Mouse (Mus musculus) hindbrain, postnatal 0 days (tissue): ENCODE measurements around the gene Clec16a. TPM values are rescaled to one million over a fixed set of nuclear protein-coding genes. Genes with fewer than 3 reads are reported as not detected.

Experiments
- ATAC-seq: fragments of 200-750 bp; cut with Nextera tagmentation; 2 replicates; pipeline ENCODE4 v1.8.0; 2017; ENCODE audit warnings: mild to moderate bottlenecking, moderate TSS enrichment, moderate library complexity
- DNase-seq: peaks from one replicate; pipeline ENCODE4 v3.0.0-alpha.2; 2015; ENCODE audit warnings: low spot score
- H3K27ac ChIP-seq: fragments of 300-500 bp; sonication (generic); 2 replicates; pipeline ENCODE4 v1.5.1; 2014; ENCODE audit warnings: mild to moderate bottlenecking
- H3K27me3 ChIP-seq: fragments of 300-500 bp; sonication (generic); 2 replicates; pipeline ENCODE4 v1.6.1; 2014; ENCODE audit warnings: low read length, mixed read lengths; ENCODE audit not compliant: insufficient read depth
- H3K36me3 ChIP-seq: fragments of 300-500 bp; sonication (generic); 2 replicates; pipeline ENCODE4 v1.6.1; 2014; ENCODE audit warnings: low read length, mixed read lengths; ENCODE audit not compliant: insufficient read depth
- H3K4me1 ChIP-seq: fragments of 300-500 bp; sonication (generic); 2 replicates; pipeline ENCODE4 v1.6.1; 2014; ENCODE audit warnings: antibody characterized with exemption, low read length, mixed read lengths; ENCODE audit not compliant: insufficient read depth
- H3K4me2 ChIP-seq: fragments of 300-500 bp; sonication (generic); 2 replicates; pipeline ENCODE4 v1.6.1; 2014; ENCODE audit warnings: low read depth, mild to moderate bottlenecking, low read length, moderate library complexity, mixed read lengths
- H3K4me3 ChIP-seq: fragments of 300-500 bp; sonication (generic); 2 replicates; pipeline ENCODE4 v1.5.1; 2014; ENCODE audit warnings: low read length
- H3K9ac ChIP-seq: fragments of 300-500 bp; sonication (generic); replicated peaks from 2 replicates; pipeline ENCODE4 v1.6.1; 2014; ENCODE audit warnings: mild to moderate bottlenecking, low read length, moderate library complexity, mixed read lengths
- H3K9me3 ChIP-seq: fragments of 300-500 bp; sonication (generic); 2 replicates; pipeline ENCODE4 v1.6.1; 2016; ENCODE audit warnings: low read length, mixed read lengths
- CTCF ChIP-seq: IDR thresholded peaks from 2 replicates; pipeline ENCODE4 v1.5.1; 2016; ENCODE audit warnings: antibody characterized with exemption, control low read depth, low read depth
- WGBS: fragments of 180-500 bp; shearing (Covaris S2); extraction: QIAGEN DNeasy Blood & Tissue Kit; methylation state at CpG from one replicate; pipeline ENCODE4 v1.1.7; 2014; 5-methylcytosine and 5-hydroxymethylcytosine counted together
- polyA plus RNA-seq: library from polyadenylated mRNA; unstranded; fragments of >200 nt; fragmentation: Nextera tagmentation; extraction: Ambion mirVana; gene quantifications from 2 replicates; pipeline ENCODE4 v1.2.1, GENCODE M21; 2015
- total RNA-seq: library from RNA; depleted of rRNA; stranded (reverse); fragments of >200 nt; gene quantifications from 2 replicates; pipeline ENCODE4 v1.2.3, GENCODE M21; 2014; rRNA removed

The Clec16a gene
- total RNA-seq (62.5 and 70.1 TPM in 2 replicates), polyA plus RNA-seq (62.8 and 67.8 TPM in 2 replicates)

- Histone ChIP-seq H3K9ac (peak within 1 kb of the TSS; percentile 81), H3K27me3 (no peaks in the 10 kb centered on the region), H3K36me3 (no peaks in the 10 kb centered on the region), H3K4me3 (peak within 1 kb of the TSS; percentile 96), H3K4me2 (peak within 1 kb of the TSS; percentile 70), H3K9me3 (no peaks in the 10 kb centered on the region), H3K27ac (peak within 1 kb of the TSS; percentile 37; the same call in 1 of the 2 replicates), H3K4me1 (peaks cover 25% of the 10 kb centered on the region)
- ATAC-seq (peak; percentile 94), DNase-seq (peak; percentile 97)
- no peak for TF ChIP-seq CTCF
- WGBS = under 1% methylated on average over 58 of the region's 58 CpGs
Measured at GRCm38 (mm10) chr16:10544995-10545622, at the start of gene Clec16a. Gene Clec16a, plus strand, starts transcription at chr16:10545339.

GRCm38 (mm10) chr16:10495824-10496298, 49.3 kb upstream of the Clec16a start:
- no peak overlapping the region for H3K4me3 ChIP-seq
- H3K27ac ChIP-seq = no peak overlapping the region
- ATAC-seq (no peak), DNase-seq (no peak)
- H3K9me3 ChIP-seq = no peaks in the 10 kb centered on the region
- WGBS = 66% methylated on average over 2 of the region's 2 CpGs
- no peak overlapping the region for H3K9ac ChIP-seq
- no peak overlapping the region for H3K4me2 ChIP-seq
- no peaks in the 10 kb centered on the region for H3K36me3 ChIP-seq
- H3K4me1 ChIP-seq = no peaks in the 10 kb centered on the region
- TF ChIP-seq CTCF = no peak
- no peaks in the 10 kb centered on the region for H3K27me3 ChIP-seq

GRCm38 (mm10) chr16:10498096-10498602, 47.0 kb upstream of the Clec16a start:
- Histone ChIP-seq H3K4me1 (no peaks in the 10 kb centered on the region), H3K4me3 (no peak overlapping the region), H3K27me3 (no peaks in the 10 kb centered on the region), H3K9me3 (no peaks in the 10 kb centered on the region), H3K36me3 (no peaks in the 10 kb centered on the region), H3K9ac (no peak overlapping the region), H3K27ac (no peak overlapping the region), H3K4me2 (no peak overlapping the region)
- WGBS = 48% methylated on average over 5 of the region's 5 CpGs
- DNase-seq = no peak
- no peak for TF ChIP-seq CTCF
- no peak for ATAC-seq

- no peak overlapping the region for H3K9ac ChIP-seq
- TF ChIP-seq CTCF = no peak
- DNase-seq (no peak), ATAC-seq (no peak)
- no peak overlapping the region for H3K4me2 ChIP-seq
- no peaks in the 10 kb centered on the region for H3K9me3 ChIP-seq
- H3K36me3 ChIP-seq = no peaks in the 10 kb centered on the region
- H3K4me3 ChIP-seq = no peak overlapping the region
- WGBS = 35% methylated on average over 1 of the region's 1 CpGs
- no peaks in the 10 kb centered on the region for H3K27me3 ChIP-seq
- no peak overlapping the region for H3K27ac ChIP-seq
- no peaks in the 10 kb centered on the region for H3K4me1 ChIP-seq
Measured at GRCm38 (mm10) chr16:10499122-10499521, 46.0 kb upstream of the Clec16a start.

- Histone ChIP-seq H3K36me3 (no peaks in the 10 kb centered on the region), H3K9ac (no peak overlapping the region), H3K4me2 (no peak overlapping the region), H3K9me3 (no peaks in the 10 kb centered on the region), H3K4me3 (no peak overlapping the region), H3K27ac (no peak overlapping the region), H3K4me1 (no peaks in the 10 kb centered on the region), H3K27me3 (no peaks in the 10 kb centered on the region)
- ATAC-seq (no peak), DNase-seq (peak; percentile 35)
- TF ChIP-seq CTCF = no peak
- whole genome bisulfite sequencing = 17% methylated on average over 8 of the region's 8 CpGs
Measured at GRCm38 (mm10) chr16:10501865-10502264, 43.3 kb upstream of the Clec16a start.

- Histone ChIP-seq H3K27me3 (no peaks in the 10 kb centered on the region), H3K4me2 (no peak overlapping the region), H3K36me3 (no peaks in the 10 kb centered on the region), H3K27ac (no peak overlapping the region), H3K9me3 (no peaks in the 10 kb centered on the region), H3K9ac (no peak overlapping the region), H3K4me3 (no peak overlapping the region), H3K4me1 (0 out of 2 replicates have a peak, but pooled peaks cover 3% of the 10 kb centered on the region)
- ATAC-seq (no peak), DNase-seq (no peak)
- 74% methylated on average over 2 of the region's 2 CpGs for WGBS
- TF ChIP-seq CTCF = no peak
Measured at GRCm38 (mm10) chr16:10503058-10503457, 42.1 kb upstream of the Clec16a start.

- H3K9ac ChIP-seq = no peak overlapping the region
- H3K27ac ChIP-seq = no peak overlapping the region
- WGBS = 29% methylated on average over 4 of the region's 4 CpGs
- no peaks in the 10 kb centered on the region for H3K27me3 ChIP-seq
- no peak overlapping the region for H3K4me3 ChIP-seq
- TF ChIP-seq CTCF = no peak
- H3K4me1 ChIP-seq = 0 out of 2 replicates have a peak, but pooled peaks cover 3% of the 10 kb centered on the region
- DNase-seq = no peak
- no peaks in the 10 kb centered on the region for H3K36me3 ChIP-seq
- H3K4me2 ChIP-seq = no peak overlapping the region
- H3K9me3 ChIP-seq = no peaks in the 10 kb centered on the region
- no peak for ATAC-seq
Measured at GRCm38 (mm10) chr16:10507445-10507844, 37.7 kb upstream of the Clec16a start.
